Mouse (Mus musculus): ENCODE results near the gene Uggt1.

- TF ChIP-seq CTCF (IDR thresholded peaks at IDR 0.05; ENCODE audit: extremely low read depth, insufficient read length, insufficient replicate concordance, low read depth, low read length) (no peak), POLR2A (IDR thresholded peaks at IDR 0.05; ENCODE audit: low read depth, low read length) (no peak)
Measured at GRCm38 (mm10) chr1:36180038-36180437, 64.5 kb downstream of the Uggt1 start.

All from small intestine, adult 2 months (tissue).